ENCODE assay signal across 19 mouse cellular contexts in genomic region chr3:53212599-53212998, GRCm38 (mm10).
A peak's percentile ranks its signal among the peaks of the same experiment; 100 is the strongest.
DNase-seq lines count a peak whose midpoint lies in the region; ATAC-seq and TF ChIP-seq lines count a peak whose summit lies in the region.
"Had no signal": no experiment of that assay in that cellular context is flagged by ENCODE, and none has a peak within 500 bp of the region (broad histone marks: within the 10 kb centered on the region; RNA-seq: fewer than 3 reads in every experiment).

No protein-coding gene starts in this region.

- H3K4me3 ChIP-seq in brown adipose tissue, adult 24 weeks (ENCODE audit: insufficient read depth, low read depth, low read length): no peak overlapping the region
- H3K4me3 ChIP-seq in limb, embryonic 14.5 days (replicated peaks; ENCODE audit: low read length): no peak overlapping the region
- H3K4me3 ChIP-seq: embryonic facial prominence, embryonic 12.5 days; hindbrain, embryonic 13.5 days; liver, embryonic 15.5 days had no signal

- H3K9ac ChIP-seq in limb, embryonic 14.5 days (ENCODE audit: low read depth, low read length, severe bottlenecking): no peak overlapping the region
- H3K9ac ChIP-seq: embryonic facial prominence, embryonic 12.5 days; hindbrain, embryonic 13.5 days; liver, embryonic 15.5 days had no signal

- no peak overlapping the region for H3K4me2 ChIP-seq in limb, embryonic 14.5 days (replicated peaks; ENCODE audit: low read depth, low read length, severe bottlenecking)
- H3K4me2 ChIP-seq: embryonic facial prominence, embryonic 12.5 days; hindbrain, embryonic 13.5 days; liver, embryonic 15.5 days; midbrain, embryonic 11.5 days had no signal

- no peaks in the 10 kb centered on the region for H3K27me3 ChIP-seq in limb, embryonic 14.5 days (ENCODE audit: control insufficient read depth, insufficient read depth, low read length)
- H3K27me3 ChIP-seq: embryonic facial prominence, embryonic 12.5 days; hindbrain, embryonic 13.5 days; liver, embryonic 15.5 days had no signal

- 35% methylated on average over 2 of the region's 2 CpGs for WGBS in limb, embryonic 14.5 days

- no peak for ATAC-seq in limb, embryonic 14.5 days (ENCODE audit: low FRiP score, low read depth)
- ATAC-seq: CD4-positive, CD25-positive, alpha-beta regulatory T cell, adult 4 months; forebrain, embryonic 14.5 days; inflammation-experienced regulatory T-cells, adult 6 months; lung, postnatal 0 days had no signal

- 0 out of 2 replicates have a peak overlapping the region, but pooled peaks have one; percentile 10 for H3K27ac ChIP-seq in brown adipose tissue, adult 24 weeks (replicated peaks; ENCODE audit: low read depth, low read length)
- H3K27ac ChIP-seq in limb, embryonic 14.5 days (replicated peaks; ENCODE audit: low read depth, low read length): no peak overlapping the region
- H3K27ac ChIP-seq: embryonic facial prominence, embryonic 12.5 days; hindbrain, embryonic 13.5 days; liver, embryonic 15.5 days had no signal

- TF ChIP-seq POLR2A in limb, embryonic 14.5 days (IDR thresholded peaks at IDR 0.05; ENCODE audit: borderline replicate concordance, extremely low read depth, insufficient read depth, insufficient read length): no peak

- peaks cover 6% of the 10 kb centered on the region; the same call in 1 of the 2 replicates for H3K4me1 ChIP-seq in brown adipose tissue, adult 24 weeks (ENCODE audit: control insufficient read depth, insufficient read depth, insufficient read length, low read length)
- H3K4me1 ChIP-seq in limb, embryonic 14.5 days (ENCODE audit: control insufficient read depth, insufficient read depth, low read length): peaks cover 38% of the 10 kb centered on the region
- H3K4me1 ChIP-seq: liver, embryonic 15.5 days had no signal

- H3K9me3 ChIP-seq in limb, embryonic 14.5 days (ENCODE audit: control insufficient read depth, low read length): no peaks in the 10 kb centered on the region
- H3K9me3 ChIP-seq: embryonic facial prominence, embryonic 12.5 days; hindbrain, embryonic 13.5 days; liver, embryonic 15.5 days had no signal

- DNase-seq in adrenal gland, adult 8-10 months: peak; percentile 13
- no peak for DNase-seq in adrenal gland, postnatal 25 days
- peak; percentile 91 for DNase-seq in heart, adult 11 months
- no peak for DNase-seq in heart, postnatal 25 days (ENCODE audit: low spot score)
- DNase-seq in limb, embryonic 14.5 days (ENCODE audit: low spot score): peak; percentile 43
- DNase-seq in right cerebral cortex, postnatal 25 days: no peak
- DNase-seq: gastrocnemius, postnatal 25 days; kidney, adult 9 months; kidney, postnatal 25 days; thymus, postnatal 14 days had no signal

- no peaks in the 10 kb centered on the region for H3K36me3 ChIP-seq in limb, embryonic 14.5 days (ENCODE audit: control insufficient read depth, insufficient read depth, low read length)
- H3K36me3 ChIP-seq: embryonic facial prominence, embryonic 12.5 days; hindbrain, embryonic 13.5 days; liver, embryonic 15.5 days had no signal

- intact Hi-C loops in heart, postnatal 25 days (cut with DNase I): no loop called here

Comparison
In these comparisons a context has a peak if more than half of its experiments do, and no peak if none do; other contexts are left out.
1. DNase-seq: peak in adrenal gland, adult 8-10 months (single experiment), heart, adult 11 months (single experiment) and limb, embryonic 14.5 days (single experiment); none in adrenal gland, postnatal 25 days (single experiment), heart, postnatal 25 days (single experiment) and right cerebral cortex, postnatal 25 days (single experiment).